Mouse (Mus musculus): Measurements from ENCODE around the gene Ccer2.

The Ccer2 gene

GRCm38 (mm10) chr7:28790066-28790806, 34.3 kb downstream of the Ccer2 start:
- DNase-seq (ENCODE audit: low spot score in 2 of 2), result no peak

- no peak for DNase-seq (ENCODE audit: low spot score in 2 of 2)
Measured at GRCm38 (mm10) chr7:28791706-28792105, 35.7 kb downstream of the Ccer2 start.

- no peak for DNase-seq (ENCODE audit: low spot score in 2 of 2)
Measured at GRCm38 (mm10) chr7:28792391-28793185, 36.6 kb downstream of the Ccer2 start.

- no peak for DNase-seq (ENCODE audit: low spot score in 2 of 2)
Measured at GRCm38 (mm10) chr7:28793834-28794233, 37.9 kb downstream of the Ccer2 start.

GRCm38 (mm10) chr7:28794496-28794895, 38.5 kb downstream of the Ccer2 start:
- DNase-seq (ENCODE audit: low spot score in 2 of 2), result no peak

- no peak for DNase-seq (ENCODE audit: low spot score in 2 of 2)
Measured at GRCm38 (mm10) chr7:28795832-28796231, 39.9 kb downstream of the Ccer2 start.

- DNase-seq (ENCODE audit: low spot score in 2 of 2), result peak in 1 of 2 experiments; percentile 64
Measured at GRCm38 (mm10) chr7:28796562-28796975, 40.6 kb downstream of the Ccer2 start.

GRCm38 (mm10) chr7:28799994-28800393, 44.0 kb downstream of the Ccer2 start:
- DNase-seq (ENCODE audit: low spot score in 2 of 2), result no peak

- no peak for DNase-seq (ENCODE audit: low spot score in 2 of 2)
Measured at GRCm38 (mm10) chr7:28801451-28801850, 45.5 kb downstream of the Ccer2 start.

GRCm38 (mm10) chr7:28801901-28802670, 46.1 kb downstream of the Ccer2 start:
- no peak for DNase-seq (ENCODE audit: low spot score in 2 of 2)

- DNase-seq (ENCODE audit: low spot score in 2 of 2), result no peak
Measured at GRCm38 (mm10) chr7:28802846-28803588, 47.0 kb downstream of the Ccer2 start.

- no peak for DNase-seq (ENCODE audit: low spot score in 2 of 2)
Measured at GRCm38 (mm10) chr7:28803756-28804155, 47.8 kb downstream of the Ccer2 start.

- DNase-seq (ENCODE audit: low spot score in 2 of 2), result no peak
Measured at GRCm38 (mm10) chr7:28806869-28807268, 50.9 kb downstream of the Ccer2 start.

- DNase-seq (ENCODE audit: low spot score in 2 of 2), result no peak
Measured at GRCm38 (mm10) chr7:28807641-28808220, 51.8 kb downstream of the Ccer2 start.

- DNase-seq (ENCODE audit: low spot score in 2 of 2), result peak in 1 of 2 experiments; percentile 53
Measured at GRCm38 (mm10) chr7:28808221-28808941, 52.4 kb downstream of the Ccer2 start, which contains the start of gene Hnrnpl. Gene Hnrnpl (plus strand): TSS chr7:28808541.
